Mouse (Mus musculus): ENCODE measurements around the gene Olfr298.

Olfr298 gene

DNA sequence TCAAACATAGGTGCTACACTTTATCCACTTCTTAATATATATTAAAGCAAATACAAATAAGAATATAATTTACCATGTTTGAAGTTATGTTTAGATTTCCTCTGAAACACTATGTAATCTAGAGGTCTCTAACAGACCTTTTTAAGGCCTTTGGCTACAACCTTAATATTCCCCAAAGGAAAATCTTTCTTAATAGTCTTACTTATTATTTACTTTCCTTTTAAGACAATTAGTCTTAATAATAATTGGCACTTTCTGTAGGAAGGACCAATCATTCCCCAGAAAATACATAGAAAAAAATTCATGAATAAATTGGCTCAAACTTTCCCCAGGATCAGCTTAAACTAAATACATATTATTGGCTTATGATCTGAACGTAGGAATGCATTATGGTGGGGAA is at the start of gene Olfr298:
Gene Olfr298, minus strand, starts transcription at position 101 of the 400 bp plus-strand sequence.
- DNase-seq (ENCODE audit: low spot score): no peak

- no peak for DNase-seq (ENCODE audit: low spot score)
Observed at GRCm38 (mm10) chr7:86519668-86520067, 27.4 kb upstream of the Olfr298 start, which contains the start of gene Olfr297. Gene Olfr297 (plus strand): TSS chr7:86519968.

GRCm38 (mm10) chr7:86459621-86460020 is 32.7 kb downstream of the Olfr298 start, which contains the start of gene Olfr299:
Gene Olfr299 (plus strand): TSS chr7:86459921.
- DNase-seq (ENCODE audit: low spot score): no peak

Measured in left cerebral cortex, adult 11 months (tissue).